Mouse (Mus musculus): ENCODE measurements at regions not wholly inside any gene's neighbourhood (a gene's known extent, or its start where the extent isn't known, plus 50 kb on each side); places are given as distances from the start of the nearest gene placed in this dataset.

DNA sequence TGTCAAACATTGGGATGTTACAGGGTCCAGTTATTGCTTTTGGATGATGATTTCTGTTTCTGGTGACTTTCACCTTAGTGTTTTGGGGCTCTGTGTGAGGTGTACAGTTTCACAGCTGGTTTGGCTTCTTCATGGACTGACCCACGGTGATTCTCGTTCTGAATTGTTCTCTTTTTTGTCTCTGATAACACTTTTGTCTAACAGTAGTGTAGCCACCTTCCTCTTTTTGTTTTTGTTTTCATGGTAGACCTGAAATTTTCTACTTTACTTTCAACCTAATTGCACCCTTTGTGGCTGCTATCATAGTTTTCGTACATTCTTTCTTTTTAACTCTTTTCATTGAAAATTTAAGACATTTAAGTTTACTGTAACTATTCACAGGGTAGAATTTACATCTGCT is 105.5 kb downstream of the Bcl2l11 start:
- TF ChIP-seq MAX (IDR thresholded peaks at IDR 0.05) = no peak
- no peak for TF ChIP-seq CTCF (IDR thresholded peaks at IDR 0.05; ENCODE audit: control insufficient read depth, insufficient read depth, insufficient read length)
- no peak for TF ChIP-seq CEBPB (IDR thresholded peaks at IDR 0.05; ENCODE audit: low read depth)
- no peak for TF ChIP-seq MYOD1 (IDR thresholded peaks at IDR 0.05; ENCODE audit: control insufficient read depth, insufficient read length, low read depth)
- TF ChIP-seq USF1 (IDR thresholded peaks at IDR 0.05; ENCODE audit: low read depth) = no peak

Measured in C2C12 (cell line).